Mouse (Mus musculus) E14TG2a.4 (cell line): ENCODE measurements at regions not wholly inside any gene's neighbourhood (a gene's known extent, or its start where the extent isn't known, plus 50 kb on each side); places are given as distances from the start of the nearest gene placed in this dataset.

Experiments used
- CTCF ChIP-seq: conservative IDR thresholded peaks from 2 replicates; pipeline ENCODE4 v1.5.1; 2014; ENCODE audit warnings: low read length
- NANOG ChIP-seq: IDR thresholded peaks from 2 replicates; pipeline ENCODE4 v1.6.1; 2014; ENCODE audit warnings: borderline replicate concordance, low read length, mixed read lengths
- POU5F1 ChIP-seq: IDR thresholded peaks from 2 replicates; pipeline ENCODE4 v1.6.1; 2014; ENCODE audit warnings: low read length, borderline replicate concordance

DNA sequence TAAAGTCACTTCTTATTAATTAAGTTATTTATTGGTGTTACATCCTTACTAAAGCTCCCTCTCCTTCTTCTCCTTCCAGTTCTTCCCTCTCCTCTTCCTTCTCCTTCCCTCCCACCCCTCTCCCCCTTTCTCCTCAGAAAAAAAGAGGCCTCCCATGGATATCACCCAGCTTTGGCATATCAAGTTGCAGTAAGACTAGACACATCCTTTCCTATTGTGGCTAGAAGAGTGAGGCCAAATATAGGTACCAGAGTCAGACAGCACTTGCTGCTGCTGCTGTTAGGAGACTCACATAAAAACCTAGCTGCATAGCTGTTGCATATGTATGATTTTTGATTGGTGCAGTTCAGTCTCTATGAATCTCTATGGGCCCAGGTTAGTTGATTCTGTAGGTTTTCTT, 410.4 kb upstream of the Itga1 start:
- TF ChIP-seq CTCF (no peak), NANOG (no peak), POU5F1 (no peak)
